9 mouse cellular contexts compared by ENCODE assay signal in the genomic region with DNA sequence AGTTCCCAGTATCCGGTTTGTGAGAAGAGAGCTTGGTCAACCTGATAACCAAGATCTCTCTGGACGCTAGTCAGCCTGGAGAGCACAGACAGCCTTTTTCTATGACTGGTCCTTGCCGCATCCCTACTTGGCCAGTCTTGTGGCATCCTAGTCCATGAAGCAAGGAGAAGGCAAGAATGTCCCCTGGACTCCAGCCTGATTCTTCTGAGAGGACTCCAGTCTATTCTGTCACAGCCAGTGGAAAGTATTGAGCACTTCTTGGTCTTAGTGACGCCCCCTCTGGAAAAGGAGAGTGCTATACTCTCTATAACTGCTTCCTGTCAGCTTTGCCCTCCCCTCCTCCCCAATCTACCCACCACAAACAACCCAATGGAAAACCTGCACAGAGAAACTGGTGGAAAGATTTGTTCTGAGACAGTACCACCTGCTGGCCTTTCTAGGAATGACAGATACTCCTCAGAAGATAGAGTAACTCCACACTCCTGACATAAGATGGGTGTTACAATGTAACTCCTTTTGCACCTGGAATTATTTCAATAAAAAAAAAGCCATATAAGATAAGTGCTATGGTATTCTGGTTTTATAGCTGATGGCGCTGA. TPM values are rescaled to one million over a fixed set of nuclear protein-coding genes. Genes with fewer than 3 reads are reported as not detected.
DNase-seq lines count a peak whose midpoint lies in the region; ATAC-seq lines count a peak whose summit lies in the region.
"Had no signal": no experiment of that assay in that cellular context is flagged by ENCODE, and none has a peak within 500 bp of the region (broad histone marks: within the 10 kb centered on the region; RNA-seq: fewer than 3 reads in every experiment).

No protein-coding gene starts in this region.

- H3K4me1 ChIP-seq in limb, embryonic 11.5 days (ENCODE audit: control insufficient read depth, insufficient read depth, low read length) = no peaks in the 10 kb centered on the region
- peaks cover 13% of the 10 kb centered on the region; the same call in 1 of the 2 replicates for H3K4me1 ChIP-seq in limb, embryonic 10.5 days
- H3K4me1 ChIP-seq in midbrain, embryonic 11.5 days (ENCODE audit: control insufficient read depth, insufficient read depth, low read length) = peaks cover 16% of the 10 kb centered on the region

- H3K9ac ChIP-seq in limb, embryonic 11.5 days (ENCODE audit: low read length) = no peak overlapping the region
- H3K9ac ChIP-seq in midbrain, embryonic 11.5 days (ENCODE audit: low read length) = no peak overlapping the region

- no peak overlapping the region for H3K27ac ChIP-seq in limb, embryonic 11.5 days (replicated peaks; ENCODE audit: low read depth, low read length)
- no peak overlapping the region for H3K27ac ChIP-seq in limb, embryonic 10.5 days
- no peak overlapping the region for H3K27ac ChIP-seq in midbrain, embryonic 11.5 days (ENCODE audit: low read depth, low read length)

- peak; percentile 45 for DNase-seq in adrenal gland, postnatal 14 days
- no peak for DNase-seq in adrenal gland, adult 8-10 months
- DNase-seq in limb, embryonic 11.5 days (ENCODE audit: low spot score) = peak; percentile 47
- DNase-seq in limb, embryonic 10.5 days (ENCODE audit: low spot score) = no peak
- peak; percentile 17 for DNase-seq in c-Kit-positive CD71-positive TER-119-positive erythroid progenitor cells, embryonic 14.5 days (ENCODE audit: low spot score)
- peak; percentile 94 for DNase-seq in midbrain, embryonic 11.5 days (ENCODE audit: low spot score, missing footprints)

- H3K36me3 ChIP-seq in limb, embryonic 11.5 days (ENCODE audit: control insufficient read depth, insufficient read depth, low read length) = no peaks in the 10 kb centered on the region
- H3K36me3 ChIP-seq in limb, embryonic 10.5 days = no peaks in the 10 kb centered on the region
- no peaks in the 10 kb centered on the region for H3K36me3 ChIP-seq in midbrain, embryonic 11.5 days (ENCODE audit: control insufficient read depth, insufficient read depth, low read length)

- no peak overlapping the region for H3K4me2 ChIP-seq in limb, embryonic 11.5 days (ENCODE audit: low read depth, severe bottlenecking)
- no peak overlapping the region for H3K4me2 ChIP-seq in midbrain, embryonic 11.5 days

- no peaks in the 10 kb centered on the region for H3K9me3 ChIP-seq in limb, embryonic 11.5 days (ENCODE audit: control insufficient read depth, low read length)
- H3K9me3 ChIP-seq in limb, embryonic 10.5 days (replicated peaks) = no peaks in the 10 kb centered on the region
- no peaks in the 10 kb centered on the region for H3K9me3 ChIP-seq in midbrain, embryonic 11.5 days (ENCODE audit: control insufficient read depth, low read length)
- H3K9me3 ChIP-seq: megakaryocyte, embryonic 14.5 days had no signal

- H3K27me3 ChIP-seq in limb, embryonic 11.5 days (ENCODE audit: control insufficient read depth, insufficient read depth, low read length) = no peaks in the 10 kb centered on the region
- no peaks in the 10 kb centered on the region for H3K27me3 ChIP-seq in limb, embryonic 10.5 days (ENCODE audit: low read depth, poor library complexity, severe bottlenecking)
- H3K27me3 ChIP-seq in midbrain, embryonic 11.5 days (ENCODE audit: control insufficient read depth, insufficient read depth, low read length) = no peaks in the 10 kb centered on the region

- no peak for ATAC-seq in limb, embryonic 11.5 days (ENCODE audit: insufficient number of reproducible peaks, low FRiP score, low TSS enrichment, low read depth)
- peak; percentile 36 to 50 for ATAC-seq in hematopoietic stem cell, adult 5-6 weeks (replicated peaks in 1 of 2; ENCODE audit: insufficient read depth in 1 of 2, low FRiP score in 2 of 2, low TSS enrichment in 1 of 2, low read depth in 1 of 2, poor library complexity in 2 of 2, severe bottlenecking in 2 of 2)
- ATAC-seq in midbrain, embryonic 11.5 days (ENCODE audit: low FRiP score) = no peak
- no peak for ATAC-seq in megakaryocyte, adult 5-6 weeks (ENCODE audit: poor library complexity, severe bottlenecking)

- H3K4me3 ChIP-seq in limb, embryonic 11.5 days (ENCODE audit: low read depth, low read length) = no peak overlapping the region
- no peak overlapping the region for H3K4me3 ChIP-seq in limb, embryonic 10.5 days
- H3K4me3 ChIP-seq in midbrain, embryonic 11.5 days (ENCODE audit: low read depth, low read length) = no peak overlapping the region
- H3K4me3 ChIP-seq: megakaryocyte, embryonic 14.5 days had no signal

- WGBS in limb, embryonic 11.5 days = 63% methylated on average over 5 of the region's 5 CpGs
- WGBS in limb, embryonic 10.5 days = 67% methylated on average over 5 of the region's 5 CpGs
- whole genome bisulfite sequencing in midbrain, embryonic 11.5 days = 67% methylated on average over 5 of the region's 5 CpGs

RNA-seq across cellular contexts. Expression of gene Coro2b, which starts 18.5 kb away (rescaled TPM):
- total RNA-seq in adrenal gland, postnatal 14 days (2021) = 15.9 and 20.6 TPM in 2 replicates
- 10 to 100 TPM; 12.4 to 20.2 (median 18.2) TPM for total RNA-seq in adrenal gland, adult 8-10 months (2022)
- polyA plus RNA-seq in limb, embryonic 11.5 days (2014; fragmentation: Nextera tagmentation; extraction: Ambion mirVana) = 5.6 and 7.1 TPM in 2 replicates
- 5.6 and 6.2 TPM in 2 replicates for polyA plus RNA-seq in limb, embryonic 10.5 days (2016; fragmentation: Nextera tagmentation; extraction: Ambion mirVana)
- total RNA-seq in hematopoietic stem cell, adult 5-6 weeks (2017) = 1.9 and 2.1 TPM in 2 replicates
- 15.3 and 15.7 TPM in 2 replicates for polyA plus RNA-seq in midbrain, embryonic 11.5 days (2014; fragmentation: Nextera tagmentation; extraction: Ambion mirVana)
- total RNA-seq in megakaryocyte, adult 5-6 weeks (2015) = 0.11 and 0.18 TPM in 2 replicates
- total RNA-seq in megakaryocyte, adult 5-6 weeks (2017) = 0.22 TPM in 1 of 2 replicates, not detected in the other

Comparison
In these comparisons a context has a peak if more than half of its experiments do, and no peak if none do; other contexts are left out.
1. DNase-seq: peak in adrenal gland, postnatal 14 days (single experiment), limb, embryonic 11.5 days (single experiment), c-Kit-positive CD71-positive TER-119-positive erythroid progenitor cells, embryonic 14.5 days (single experiment) and midbrain, embryonic 11.5 days (single experiment); none in adrenal gland, adult 8-10 months (single experiment) and limb, embryonic 10.5 days (single experiment).
2. ATAC-seq: peak in hematopoietic stem cell, adult 5-6 weeks (2 of 2); none in limb, embryonic 11.5 days (single experiment), midbrain, embryonic 11.5 days (single experiment) and megakaryocyte, adult 5-6 weeks (single experiment).